Mouse (Mus musculus): ENCODE measurements around the gene Ap5b1. TPM values are rescaled to one million over a fixed set of nuclear protein-coding genes. Genes with fewer than 3 reads are reported as not detected.

Ap5b1 gene
- total RNA-seq, 1 experiment: 6.4 TPM

DNA sequence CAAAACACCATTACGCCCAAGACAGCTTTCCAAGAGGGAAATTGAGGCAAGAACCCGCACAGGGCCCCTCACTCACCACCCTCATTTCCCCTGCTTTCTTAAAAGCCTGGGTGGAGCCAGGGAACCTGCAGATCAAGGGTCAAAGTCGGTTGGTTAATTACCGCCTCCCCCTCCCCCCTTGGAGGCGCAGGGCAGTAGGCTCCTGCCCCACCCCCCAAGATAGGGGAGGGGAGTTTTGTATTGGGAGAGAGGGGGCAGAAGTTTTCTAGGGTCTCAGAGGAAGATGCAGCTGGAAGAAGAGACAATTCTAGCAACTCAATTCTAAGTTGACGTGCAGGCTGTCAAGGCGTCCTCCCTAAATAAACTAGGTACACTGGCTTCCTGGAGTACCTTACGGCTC is 8.6 kb upstream of the Ap5b1 start:
- no peak for DNase-seq (ENCODE audit: low read depth, low spot score)

DNA sequence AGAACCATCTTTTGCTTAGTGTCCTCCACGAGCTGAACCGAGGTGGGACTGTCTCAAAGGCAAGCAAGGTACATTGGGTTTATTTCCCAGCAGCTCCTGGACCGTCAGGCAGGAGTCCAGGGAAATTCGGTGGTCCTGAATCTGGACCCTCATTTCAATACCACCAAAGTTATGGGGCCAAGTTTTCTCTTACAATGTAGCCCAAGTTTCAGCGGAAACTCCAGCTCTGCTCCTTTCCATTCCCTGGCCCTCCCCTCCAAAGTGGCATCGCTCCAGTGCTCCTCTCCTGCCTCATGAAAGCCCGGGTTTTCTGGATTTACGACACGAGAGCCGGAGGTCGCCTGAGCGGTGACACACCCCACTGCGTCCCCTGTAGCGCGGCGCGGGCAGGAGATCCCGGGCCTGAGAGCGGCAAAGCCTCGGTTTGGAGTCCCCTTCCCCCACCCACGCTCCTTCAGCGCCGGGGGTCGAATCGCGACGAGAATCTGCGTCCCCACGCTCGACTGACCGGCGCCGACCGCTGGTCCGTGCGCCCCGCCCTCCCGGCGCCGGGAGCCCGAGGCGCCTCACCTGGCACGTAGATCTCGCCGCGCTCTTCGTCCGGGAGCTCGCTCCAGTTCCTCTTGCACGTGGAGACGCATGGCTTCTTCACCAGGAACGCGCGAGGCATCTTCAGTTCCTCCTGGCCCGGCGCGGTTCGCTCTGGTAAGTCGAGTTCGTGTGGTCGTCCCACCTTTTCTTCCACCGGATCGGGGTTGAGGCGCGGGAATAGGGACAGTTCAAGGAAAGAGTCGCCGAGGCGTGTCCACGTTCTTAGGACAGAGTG is 8.0 kb upstream of the Ap5b1 start:
- Histone ChIP-seq H3K9ac (ENCODE audit: insufficient read depth, low read depth, low read length, poor library complexity, severe bottlenecking) (peak overlapping the region; percentile 5; the same call in 1 of the 2 replicates), H3K27ac (ENCODE audit: insufficient read depth, low read depth, low read length, poor library complexity, severe bottlenecking) (no peak overlapping the region), H3K4me3 (ENCODE audit: insufficient read depth in 1 of 2, low read depth in 1 of 2, low read length in 2 of 2, poor library complexity in 1 of 2, severe bottlenecking in 1 of 2) (peak overlapping the region; percentile 54 to 59; a peak in 3 of 4 replicates), H3K36me3 (ENCODE audit: control insufficient read depth, insufficient read depth, low read length, poor library complexity, severe bottlenecking) (no peaks in the 10 kb centered on the region), H3K9me3 (ENCODE audit: control insufficient read depth, insufficient read depth, low read depth, low read length) (no peaks in the 10 kb centered on the region), H3K4me1 (ENCODE audit: control insufficient read depth in 2 of 2, insufficient read depth in 2 of 2, low read length in 2 of 2, poor library complexity in 1 of 2) (peaks cover 0 to 12% of the 10 kb centered on the region in 2 experiments; a peak in 2 of 4 replicates)
- in situ Hi-C loops (cut with MboI; ENCODE audit: low sequenced_read_pairs in 2 of 2, unreplicated experiment in 2 of 2): no loop called here
- no peak for DNase-seq (ENCODE audit: low read depth, low spot score)
- TF ChIP-seq MAFK (IDR thresholded peaks at IDR 0.05; ENCODE audit: insufficient read depth, low read depth, low read length) (no peak), ZC3H11A (IDR thresholded peaks at IDR 0.05; ENCODE audit: borderline replicate concordance, low read depth, low read length) (no peak), HCFC1 (IDR thresholded peaks at IDR 0.05; ENCODE audit: borderline replicate concordance, insufficient read depth, low read length) (no peak), CHD2 (IDR thresholded peaks at IDR 0.05; ENCODE audit: low read depth, low read length) (no peak), ZNF384 (IDR thresholded peaks at IDR 0.05; ENCODE audit: low read depth, low read length) (no peak)

More for the DNA sequence above, 8.6 kb upstream of the Ap5b1 start:
- TF ChIP-seq CHD2 (IDR thresholded peaks at IDR 0.05; ENCODE audit: low read depth, low read length) (no peak), ZC3H11A (IDR thresholded peaks at IDR 0.05; ENCODE audit: borderline replicate concordance, low read depth, low read length) (no peak), HCFC1 (IDR thresholded peaks at IDR 0.05; ENCODE audit: borderline replicate concordance, insufficient read depth, low read length) (no peak), MAFK (IDR thresholded peaks at IDR 0.05; ENCODE audit: insufficient read depth, low read depth, low read length) (no peak), ZNF384 (IDR thresholded peaks at IDR 0.05; ENCODE audit: low read depth, low read length) (no peak)
- Histone ChIP-seq H3K9me3 (ENCODE audit: control insufficient read depth, insufficient read depth, low read depth, low read length) (no peaks in the 10 kb centered on the region), H3K27ac (ENCODE audit: insufficient read depth, low read depth, low read length, poor library complexity, severe bottlenecking) (no peak overlapping the region), H3K9ac (ENCODE audit: insufficient read depth, low read depth, low read length, poor library complexity, severe bottlenecking) (no peak overlapping the region), H3K4me3 (ENCODE audit: insufficient read depth in 1 of 2, low read depth in 1 of 2, low read length in 2 of 2, poor library complexity in 1 of 2, severe bottlenecking in 1 of 2) (peak overlapping the region; percentile 54 to 59; a peak in 2 of 4 replicates), H3K36me3 (ENCODE audit: control insufficient read depth, insufficient read depth, low read length, poor library complexity, severe bottlenecking) (no peaks in the 10 kb centered on the region), H3K4me1 (ENCODE audit: control insufficient read depth in 2 of 2, insufficient read depth in 2 of 2, low read length in 2 of 2, poor library complexity in 1 of 2) (peaks cover 0 to 14% of the 10 kb centered on the region in 2 experiments; a peak in 2 of 4 replicates)
- in situ Hi-C loops (cut with MboI; ENCODE audit: low sequenced_read_pairs in 2 of 2, unreplicated experiment in 2 of 2): no loop called here

DNA sequence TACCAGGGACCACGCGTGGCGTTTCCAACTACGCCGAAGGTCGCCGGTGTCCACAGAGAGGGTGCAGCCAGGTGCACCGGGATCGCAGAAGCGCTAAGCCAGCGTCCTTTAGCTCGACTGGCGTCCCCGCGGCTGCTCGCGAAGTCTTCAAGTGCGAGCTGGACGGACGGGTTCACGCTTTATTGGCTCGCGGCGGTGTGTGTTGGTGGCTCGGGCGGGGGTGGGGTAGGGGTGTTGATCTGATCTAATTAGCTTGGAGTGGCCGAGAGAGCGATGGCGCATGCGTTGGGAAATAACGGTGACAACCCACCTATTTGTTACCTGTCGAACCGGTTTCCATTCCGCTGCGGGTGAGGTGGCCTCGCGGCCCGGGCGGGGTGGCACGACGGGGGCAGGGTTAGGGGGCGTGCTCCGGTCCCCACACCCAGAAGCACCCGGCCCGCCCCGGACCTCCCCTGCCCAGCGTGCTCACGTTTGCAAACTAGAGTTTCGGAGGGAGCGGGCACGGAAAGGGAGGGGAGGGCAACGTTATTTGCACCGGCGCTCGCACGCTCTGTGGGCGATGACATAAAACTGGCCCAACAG is 7.3 kb upstream of the Ap5b1 start, which contains the start of gene Ovol1:
Ovol1 (minus strand) TSS at position 190 of the 585 bp plus-strand sequence.
- H3K27ac ChIP-seq (ENCODE audit: insufficient read depth, low read depth, low read length, poor library complexity, severe bottlenecking): no peak within 1 kb of the TSS
- H3K36me3 ChIP-seq (ENCODE audit: control insufficient read depth, insufficient read depth, low read length, poor library complexity, severe bottlenecking): no peaks in the 10 kb centered on the region
- H3K9ac ChIP-seq (ENCODE audit: insufficient read depth, low read depth, low read length, poor library complexity, severe bottlenecking): peak within 1 kb of the TSS; percentile 18; the same call in 1 of the 2 replicates
- no peak for DNase-seq (ENCODE audit: low read depth, low spot score)
- H3K4me3 ChIP-seq (ENCODE audit: insufficient read depth in 1 of 2, low read depth in 1 of 2, low read length in 2 of 2, poor library complexity in 1 of 2, severe bottlenecking in 1 of 2): peak within 1 kb of the TSS; percentile 54 to 59
- no peaks in the 10 kb centered on the region for H3K9me3 ChIP-seq (ENCODE audit: control insufficient read depth, insufficient read depth, low read depth, low read length)
- TF ChIP-seq MAFK (IDR thresholded peaks at IDR 0.05; ENCODE audit: insufficient read depth, low read depth, low read length) (no peak), CHD2 (IDR thresholded peaks at IDR 0.05; ENCODE audit: low read depth, low read length) (no peak), ZNF384 (IDR thresholded peaks at IDR 0.05; ENCODE audit: low read depth, low read length) (no peak), ZC3H11A (IDR thresholded peaks at IDR 0.05; ENCODE audit: borderline replicate concordance, low read depth, low read length) (no peak), HCFC1 (IDR thresholded peaks at IDR 0.05; ENCODE audit: borderline replicate concordance, insufficient read depth, low read length) (no peak)
- H3K4me1 ChIP-seq (ENCODE audit: control insufficient read depth in 2 of 2, insufficient read depth in 2 of 2, low read length in 2 of 2, poor library complexity in 1 of 2): peaks cover 0 to 10% of the 10 kb centered on the region in 2 experiments; a peak in 2 of 4 replicates
- in situ Hi-C loops (cut with MboI; ENCODE audit: low sequenced_read_pairs in 2 of 2, unreplicated experiment in 2 of 2): no loop called here

DNA sequence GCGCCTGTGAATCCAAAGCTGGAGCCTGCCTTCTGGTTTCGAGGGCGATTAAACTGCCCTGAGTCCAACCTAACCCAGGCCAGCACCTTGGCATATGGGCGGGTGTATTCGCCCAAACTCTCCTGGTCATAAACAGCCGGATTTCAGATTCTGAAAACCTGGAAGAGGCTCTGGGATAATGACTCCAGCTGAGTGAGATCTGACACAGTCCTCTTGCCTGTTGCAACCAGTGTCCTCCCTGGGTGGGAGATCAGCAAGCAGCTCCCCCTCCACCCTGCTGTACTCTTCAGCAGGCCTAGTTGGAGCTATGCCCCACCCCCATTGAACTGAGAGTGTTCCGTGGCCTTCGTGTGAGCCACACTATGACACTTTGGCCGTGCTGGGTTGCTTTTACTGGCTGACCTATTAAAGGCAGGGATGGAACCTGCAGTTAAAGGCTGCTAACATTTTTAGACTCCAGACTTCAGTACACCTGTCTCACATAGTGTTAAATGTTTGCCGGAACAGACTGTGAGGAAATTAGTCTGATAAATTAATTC is 6.5 kb upstream of the Ap5b1 start:
- Histone ChIP-seq H3K4me3 (ENCODE audit: insufficient read depth in 1 of 2, low read depth in 1 of 2, low read length in 2 of 2, poor library complexity in 1 of 2, severe bottlenecking in 1 of 2) (peak overlapping the region; percentile 54 to 59), H3K27ac (ENCODE audit: insufficient read depth, low read depth, low read length, poor library complexity, severe bottlenecking) (no peak overlapping the region), H3K9me3 (ENCODE audit: control insufficient read depth, insufficient read depth, low read depth, low read length) (no peaks in the 10 kb centered on the region), H3K36me3 (ENCODE audit: control insufficient read depth, insufficient read depth, low read length, poor library complexity, severe bottlenecking) (no peaks in the 10 kb centered on the region), H3K9ac (ENCODE audit: insufficient read depth, low read depth, low read length, poor library complexity, severe bottlenecking) (0 out of 2 replicates have a peak overlapping the region, but pooled peaks have one; percentile 18), H3K4me1 (ENCODE audit: control insufficient read depth in 2 of 2, insufficient read depth in 2 of 2, low read length in 2 of 2, poor library complexity in 1 of 2) (peaks cover 0 to 12% of the 10 kb centered on the region in 2 experiments; a peak in 2 of 4 replicates)
- in situ Hi-C loops (cut with MboI; ENCODE audit: low sequenced_read_pairs in 2 of 2, unreplicated experiment in 2 of 2): no loop called here
- DNase-seq (ENCODE audit: low read depth, low spot score): no peak
- TF ChIP-seq CHD2 (IDR thresholded peaks at IDR 0.05; ENCODE audit: low read depth, low read length) (no peak), ZNF384 (IDR thresholded peaks at IDR 0.05; ENCODE audit: low read depth, low read length) (no peak), MAFK (IDR thresholded peaks at IDR 0.05; ENCODE audit: insufficient read depth, low read depth, low read length) (no peak), ZC3H11A (IDR thresholded peaks at IDR 0.05; ENCODE audit: borderline replicate concordance, low read depth, low read length) (no peak)

Data from ES-E14 (cell line).